Mouse (Mus musculus) kidney, adult 2 months (tissue): ENCODE results near the gene Plscr2. TPM values are rescaled to one million over a fixed set of nuclear protein-coding genes. Genes with fewer than 3 reads are reported as not detected.
A peak's percentile ranks its signal among the peaks of the same experiment; 100 is the strongest.

Source experiments
- DNase-seq: peaks from one replicate; pipeline ENCODE4 v3.0.0; 2021
- H3K27ac ChIP-seq: fragments of 200-500 bp; 2 replicates; pipeline ENCODE4 v1.5.1; 2012; ENCODE audit warnings: low read depth, low read length, control low read depth, inconsistent platforms; ENCODE audit not compliant: insufficient read depth
- H3K27me3 ChIP-seq: fragments of 200-500 bp; replicated peaks from 2 replicates; pipeline ENCODE4 v1.6.1; 2012; ENCODE audit warnings: mild to moderate bottlenecking, moderate library complexity, low read length, inconsistent platforms; ENCODE audit not compliant: control insufficient read depth, insufficient read depth
- H3K36me3 ChIP-seq: fragments of 200-500 bp; 2 replicates; pipeline ENCODE4 v1.6.1; 2012; ENCODE audit warnings: mild to moderate bottlenecking, moderate library complexity, low read length, inconsistent platforms; ENCODE audit not compliant: control insufficient read depth, insufficient read depth
- H3K4me1 ChIP-seq: fragments of 200-500 bp; 2 replicates; pipeline ENCODE4 v1.6.1; 2011; ENCODE audit warnings: low read length; ENCODE audit not compliant: control insufficient read depth, insufficient read depth
- H3K4me3 ChIP-seq: fragments of 200-500 bp; 2 replicates; pipeline ENCODE4 v1.5.1; 2011; ENCODE audit warnings: mild to moderate bottlenecking, low read depth, low read length, control low read depth; ENCODE audit not compliant: insufficient read depth
- CTCF ChIP-seq: fragments of 200-500 bp; conservative IDR thresholded peaks from 2 replicates; pipeline ENCODE4 v1.5.1; 2011; ENCODE audit warnings: low read depth, mild to moderate bottlenecking, control low read depth, low read length, moderate library complexity, mixed read lengths; ENCODE audit not compliant: insufficient read depth, insufficient read length
- POLR2A ChIP-seq: fragments of 200-500 bp; IDR thresholded peaks from one replicate; pipeline ENCODE4 v1.6.1; 2011; ENCODE audit warnings: low read depth, low read length, control low read depth
- WGBS: fragments of 180-500 bp; shearing (Covaris S2); methylation state at CpG from one replicate; pipeline ENCODE4 v1.1.7; 2018; 5-methylcytosine and 5-hydroxymethylcytosine counted together
- polyA plus RNA-seq: library from polyadenylated mRNA; depleted of rRNA; stranded (reverse); fragments of >200 nt; gene quantifications from 2 replicates; pipeline ENCODE4 v1.2.3, GENCODE M21; 2012; rRNA removed

Plscr2 gene
- polyA plus RNA-seq, result 193 and 201 TPM in 2 replicates

GRCm38 (mm10) chr9:92275486-92276207, at the start of gene Plscr2:
Gene Plscr2 (plus strand): TSS chr9:92275602.
- TF ChIP-seq CTCF (no peak), POLR2A (peak; percentile 21)
- WGBS, result 8% methylated on average over 9 of the region's 9 CpGs
- H3K4me1 ChIP-seq, result peaks cover 28% of the 10 kb centered on the region; the same call in 1 of the 2 replicates
- peak within 1 kb of the TSS; percentile 95 for H3K4me3 ChIP-seq
- H3K27ac ChIP-seq, result peak within 1 kb of the TSS; percentile 100
- H3K36me3 ChIP-seq, result peaks cover 3% of the 10 kb centered on the region; the same call in 1 of the 2 replicates
- peak; percentile 97 for DNase-seq
- H3K27me3 ChIP-seq, result no peaks in the 10 kb centered on the region

DNA sequence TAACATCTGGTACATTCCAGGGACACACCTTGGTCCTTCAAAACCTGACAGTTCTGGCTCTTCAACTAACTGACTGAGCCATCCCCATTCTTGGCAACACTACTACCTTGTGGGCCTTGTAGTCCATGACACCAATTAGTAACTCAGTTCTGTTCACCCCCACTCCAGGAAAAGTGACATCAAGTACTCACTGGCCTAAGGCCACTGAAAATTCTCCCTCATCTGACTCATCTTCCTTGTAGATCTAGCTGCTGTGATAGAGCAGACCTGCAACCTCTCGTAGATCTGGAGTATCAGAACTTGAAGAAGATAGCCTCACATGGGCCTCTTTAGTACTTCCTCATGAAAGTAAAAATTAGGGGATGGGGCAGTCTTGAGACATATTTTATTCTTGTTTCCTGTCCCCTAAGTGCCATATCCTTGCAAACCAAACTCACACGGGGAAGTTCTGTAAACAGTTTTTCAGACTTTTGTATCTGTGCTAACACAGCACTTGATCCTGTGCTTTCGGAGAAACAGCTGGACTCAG, 49.2 kb upstream of the Plscr2 start:
- H3K4me3 ChIP-seq, result no peak overlapping the region
- no peaks in the 10 kb centered on the region for H3K27me3 ChIP-seq
- DNase-seq, result no peak
- WGBS, result 81% methylated on average over 3 of the region's 3 CpGs
- H3K27ac ChIP-seq, result no peak overlapping the region
- H3K4me1 ChIP-seq, result no peaks in the 10 kb centered on the region
- H3K36me3 ChIP-seq, result no peaks in the 10 kb centered on the region
- TF ChIP-seq POLR2A (no peak), CTCF (no peak)

GRCm38 (mm10) chr9:92226795-92227194, 48.6 kb upstream of the Plscr2 start:
- Histone ChIP-seq H3K27me3 (no peaks in the 10 kb centered on the region), H3K4me3 (no peak overlapping the region), H3K27ac (no peak overlapping the region), H3K36me3 (no peaks in the 10 kb centered on the region), H3K4me1 (no peaks in the 10 kb centered on the region)
- no peak for DNase-seq
- 90% methylated on average over 3 of the region's 3 CpGs for WGBS
- TF ChIP-seq POLR2A (no peak), CTCF (no peak)

DNA sequence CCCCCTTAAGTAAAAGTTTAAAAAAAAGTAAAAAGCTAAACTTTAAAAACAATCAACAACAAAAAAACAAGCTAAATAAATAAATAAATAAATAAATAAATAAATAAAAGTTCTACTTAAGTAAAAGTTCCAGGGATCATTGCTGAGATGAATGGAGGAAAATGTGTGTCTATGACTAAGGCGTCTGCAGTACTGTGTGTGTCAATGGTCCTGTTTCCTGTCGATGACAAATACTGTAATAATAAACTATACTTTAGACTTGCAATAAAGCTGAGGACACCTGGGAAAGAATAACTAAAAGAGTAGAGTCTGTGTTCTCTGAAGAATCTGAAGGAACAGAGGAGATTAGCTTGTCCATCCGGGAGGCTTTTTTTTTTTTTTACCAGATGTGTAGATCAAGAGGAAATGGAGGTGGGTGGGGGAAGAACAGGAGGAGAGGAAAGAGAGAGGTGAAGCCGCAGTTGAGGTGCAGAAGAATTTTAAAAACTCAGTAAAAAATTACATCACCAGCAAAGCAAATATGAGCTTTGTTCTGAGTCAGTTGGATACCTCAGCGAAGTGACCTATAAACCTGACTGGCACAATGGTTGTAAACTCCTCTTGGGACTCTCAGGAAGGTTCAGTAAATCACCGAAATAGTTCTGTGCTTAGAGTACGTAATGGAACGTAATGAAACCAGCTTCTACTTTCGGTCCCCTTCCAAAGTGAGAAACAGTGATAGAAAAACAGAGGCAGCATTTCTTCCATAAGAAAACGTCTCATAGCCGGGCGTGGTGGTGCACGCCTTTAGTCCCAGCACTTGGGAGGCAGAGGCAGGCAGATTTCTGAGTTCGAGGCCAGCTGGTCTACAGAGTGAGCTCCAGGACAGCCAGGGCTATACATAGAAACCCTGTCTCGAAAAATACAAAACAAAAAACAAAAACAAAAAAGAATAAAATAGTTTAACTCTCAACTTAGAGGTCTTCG, 46.3 kb upstream of the Plscr2 start:
- no peak for DNase-seq
- TF ChIP-seq CTCF (no peak), POLR2A (no peak)
- Histone ChIP-seq H3K27me3 (no peaks in the 10 kb centered on the region), H3K4me3 (no peak overlapping the region), H3K27ac (no peak overlapping the region), H3K36me3 (no peaks in the 10 kb centered on the region), H3K4me1 (no peaks in the 10 kb centered on the region)
- 79% methylated on average over 16 of the region's 16 CpGs for WGBS

- Histone ChIP-seq H3K36me3 (no peaks in the 10 kb centered on the region), H3K27me3 (no peaks in the 10 kb centered on the region), H3K27ac (no peak overlapping the region)
These were observed 45.6 kb upstream of the Plscr2 start for GRCm38 (mm10) chr9:92229833-92230205.

GRCm38 (mm10) chr9:92234901-92235458, 40.4 kb upstream of the Plscr2 start:
- no peak overlapping the region for H3K27ac ChIP-seq
- no peak for DNase-seq
- no peaks in the 10 kb centered on the region for H3K27me3 ChIP-seq
- TF ChIP-seq CTCF (no peak), POLR2A (no peak)
- WGBS, result 91% methylated on average over 11 of the region's 11 CpGs
- H3K4me1 ChIP-seq, result no peaks in the 10 kb centered on the region
- no peaks in the 10 kb centered on the region for H3K36me3 ChIP-seq
- no peak overlapping the region for H3K4me3 ChIP-seq

More at GRCm38 (mm10) chr9:92229833-92230205, 45.6 kb upstream of the Plscr2 start:
- TF ChIP-seq POLR2A (no peak), CTCF (no peak)
- WGBS, result 37% methylated on average over 2 of the region's 2 CpGs
- DNase-seq, result no peak
- Histone ChIP-seq H3K4me3 (no peak overlapping the region), H3K4me1 (no peaks in the 10 kb centered on the region)
